Mouse (Mus musculus): ENCODE results near the gene Rbm33. TPM values are rescaled to one million over a fixed set of nuclear protein-coding genes. Genes with fewer than 3 reads are reported as not detected.
A peak's percentile ranks its signal among the peaks of the same experiment; 100 is the strongest.

Gene Rbm33
- polyA plus RNA-seq, 1 experiment from 2014 or later, result 12.1 TPM

DNA sequence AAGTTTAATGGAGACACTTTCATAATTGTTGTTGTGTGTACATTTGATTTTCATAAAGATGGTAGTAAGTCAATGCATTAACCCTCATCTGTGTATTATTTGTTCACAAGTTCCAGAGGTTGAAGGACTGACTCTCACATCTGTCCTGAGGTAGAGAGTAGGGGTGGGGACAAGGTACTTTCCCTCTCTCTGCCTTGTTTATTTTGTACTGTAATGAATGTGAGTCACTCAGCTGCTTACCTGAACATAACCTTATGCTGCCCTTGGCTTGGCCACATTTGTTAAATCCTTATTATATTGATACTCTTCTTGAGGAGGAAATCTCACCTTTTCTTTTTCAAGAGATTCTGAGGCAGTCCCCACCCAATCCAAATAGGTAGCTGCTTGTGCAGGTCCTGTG is 99.1 kb downstream of the Rbm33 start:
- H3K36me3 ChIP-seq, result peaks cover 43% of the 10 kb centered on the region
- peak; percentile 59; the same call in 1 of the 2 replicates for ATAC-seq (ENCODE audit: insufficient read depth, low FRiP score, low read depth)

GRCm38 (mm10) chr5:28418734-28419133 is 101.8 kb downstream of the Rbm33 start:
- H3K4me1 ChIP-seq, result no peaks in the 10 kb centered on the region
- peaks cover 27% of the 10 kb centered on the region for H3K36me3 ChIP-seq
- no peak overlapping the region for H3K27ac ChIP-seq
- H3K4me3 ChIP-seq (replicated peaks), result no peak overlapping the region
- no peak overlapping the region for H3K4me2 ChIP-seq
- no peaks in the 10 kb centered on the region for H3K27me3 ChIP-seq (replicated peaks)
- no peak overlapping the region for H3K9ac ChIP-seq
- ATAC-seq (ENCODE audit: insufficient read depth, low FRiP score, low read depth), result no peak
- WGBS, result 82% methylated on average over 10 of the region's 10 CpGs
- no peaks in the 10 kb centered on the region for H3K9me3 ChIP-seq

More for the DNA sequence above, 99.1 kb downstream of the Rbm33 start:
- Histone ChIP-seq H3K9ac (no peak overlapping the region), H3K27ac (no peak overlapping the region), H3K9me3 (no peaks in the 10 kb centered on the region), H3K4me1 (no peaks in the 10 kb centered on the region), H3K27me3 (replicated peaks) (no peaks in the 10 kb centered on the region), H3K4me3 (replicated peaks) (no peak overlapping the region), H3K4me2 (no peak overlapping the region)

DNA sequence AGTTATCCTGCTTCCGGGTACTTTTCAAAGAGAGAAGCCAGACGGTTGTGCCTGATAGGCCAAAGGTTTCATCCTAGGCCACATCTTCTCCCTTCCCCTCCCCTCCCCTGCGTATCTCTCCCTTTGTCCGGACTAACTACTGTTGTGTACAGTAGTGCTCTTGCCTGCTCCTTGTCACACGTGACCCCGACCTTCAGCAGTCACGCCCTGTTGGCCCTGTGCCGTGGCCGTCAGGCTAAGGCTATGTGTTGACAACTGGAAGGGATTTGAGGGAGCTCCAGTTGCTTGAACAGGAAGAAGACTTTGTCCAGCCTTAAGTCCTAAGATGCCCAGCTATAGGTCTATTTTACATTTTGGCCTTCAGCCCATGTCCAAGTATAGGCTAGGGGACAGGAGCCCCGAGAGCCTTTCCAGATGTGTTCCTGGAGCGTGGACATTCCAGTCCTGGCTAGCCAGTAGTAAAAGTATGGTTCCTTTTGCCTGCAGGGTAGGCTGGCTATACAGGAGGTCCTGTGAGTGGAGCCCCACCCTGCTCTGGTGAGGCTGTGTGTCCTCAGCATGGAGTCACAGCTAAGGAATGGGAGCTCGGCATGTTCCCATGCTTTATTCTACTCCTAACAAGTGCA is 102.8 kb downstream of the Rbm33 start:
- Histone ChIP-seq H3K27me3 (replicated peaks) (no peaks in the 10 kb centered on the region), H3K4me3 (replicated peaks) (no peak overlapping the region), H3K9me3 (no peaks in the 10 kb centered on the region), H3K27ac (no peak overlapping the region), H3K4me1 (no peaks in the 10 kb centered on the region), H3K36me3 (peaks cover 19% of the 10 kb centered on the region), H3K9ac (no peak overlapping the region), H3K4me2 (no peak overlapping the region)
- 89% methylated on average over 12 of the region's 12 CpGs for WGBS
- no peak for ATAC-seq (ENCODE audit: insufficient read depth, low FRiP score, low read depth)

GRCm38 (mm10) chr5:28423781-28424180 is 106.9 kb downstream of the Rbm33 start:
- Histone ChIP-seq H3K27me3 (replicated peaks) (no peaks in the 10 kb centered on the region), H3K9ac (no peak overlapping the region), H3K27ac (no peak overlapping the region), H3K9me3 (no peaks in the 10 kb centered on the region), H3K4me1 (no peaks in the 10 kb centered on the region), H3K4me3 (replicated peaks) (no peak overlapping the region), H3K36me3 (peaks cover 1% of the 10 kb centered on the region; the same call in 1 of the 2 replicates), H3K4me2 (no peak overlapping the region)
- ATAC-seq (ENCODE audit: insufficient read depth, low FRiP score, low read depth), result no peak
- WGBS, result 65% methylated on average over 4 of the region's 4 CpGs

- no peak overlapping the region for H3K9ac ChIP-seq
- WGBS, result 90% methylated on average over 9 of the region's 9 CpGs
- no peaks in the 10 kb centered on the region for H3K4me1 ChIP-seq
- no peaks in the 10 kb centered on the region for H3K27me3 ChIP-seq (replicated peaks)
- no peaks in the 10 kb centered on the region for H3K9me3 ChIP-seq
- H3K4me2 ChIP-seq, result no peak overlapping the region
- H3K36me3 ChIP-seq, result no peaks in the 10 kb centered on the region
- no peak overlapping the region for H3K4me3 ChIP-seq (replicated peaks)
- no peak for ATAC-seq (ENCODE audit: insufficient read depth, low FRiP score, low read depth)
- H3K27ac ChIP-seq, result no peak overlapping the region
These were observed 109.0 kb downstream of the Rbm33 start for GRCm38 (mm10) chr5:28425926-28426325.

GRCm38 (mm10) chr5:28450126-28450890 is 133.4 kb downstream of the Rbm33 start:
- no peak overlapping the region for H3K27ac ChIP-seq
- no peak overlapping the region for H3K4me2 ChIP-seq
- 56% methylated on average over 3 of the region's 3 CpGs for WGBS
- no peaks in the 10 kb centered on the region for H3K36me3 ChIP-seq
- no peak overlapping the region for H3K9ac ChIP-seq
- no peak for ATAC-seq (ENCODE audit: insufficient read depth, low FRiP score, low read depth)
- no peaks in the 10 kb centered on the region for H3K9me3 ChIP-seq
- no peak overlapping the region for H3K4me3 ChIP-seq (replicated peaks)
- H3K27me3 ChIP-seq (replicated peaks), result peaks cover 4% of the 10 kb centered on the region; the same call in 1 of the 2 replicates
- no peaks in the 10 kb centered on the region for H3K4me1 ChIP-seq

DNA sequence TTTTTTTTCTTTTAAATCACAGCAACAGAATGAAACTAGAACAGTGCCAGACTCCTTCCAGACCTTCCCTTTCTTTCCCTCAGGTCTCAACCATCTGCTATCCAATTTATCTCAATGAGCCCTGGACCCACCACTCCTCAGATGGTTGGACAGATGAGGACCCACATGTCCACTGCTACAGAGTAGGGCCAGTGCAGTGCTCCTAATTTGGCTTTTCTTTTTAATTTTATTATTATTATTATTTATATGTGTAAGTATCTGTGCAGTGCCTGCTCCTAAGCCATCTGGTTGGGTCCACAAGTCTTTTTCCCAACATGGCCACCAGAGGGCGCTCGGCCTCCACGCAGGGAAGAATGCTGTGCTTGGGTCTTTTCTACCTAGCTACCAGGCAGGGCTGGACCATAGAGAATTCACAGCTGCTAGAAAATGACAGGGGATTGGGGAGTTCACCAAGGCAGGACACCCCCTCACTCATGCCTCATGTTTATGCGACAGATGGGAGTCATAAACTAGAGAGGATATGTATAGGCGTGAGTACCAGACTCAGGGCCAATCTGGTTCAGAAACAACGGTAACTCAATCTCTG is 134.2 kb downstream of the Rbm33 start:
- Histone ChIP-seq H3K27me3 (replicated peaks) (peaks cover 13% of the 10 kb centered on the region), H3K9ac (no peak overlapping the region), H3K9me3 (no peaks in the 10 kb centered on the region), H3K27ac (no peak overlapping the region), H3K36me3 (no peaks in the 10 kb centered on the region), H3K4me2 (no peak overlapping the region), H3K4me1 (no peaks in the 10 kb centered on the region), H3K4me3 (replicated peaks) (no peak overlapping the region)
- peak; percentile 72; the same call in 1 of the 2 replicates for ATAC-seq (ENCODE audit: insufficient read depth, low FRiP score, low read depth)
- WGBS, result 29% methylated on average over 6 of the region's 6 CpGs

- no peak overlapping the region for H3K27ac ChIP-seq
- 79% methylated on average over 5 of the region's 5 CpGs for WGBS
- H3K4me3 ChIP-seq (replicated peaks), result no peak overlapping the region
- H3K9me3 ChIP-seq, result no peaks in the 10 kb centered on the region
- H3K36me3 ChIP-seq, result no peaks in the 10 kb centered on the region
- no peak overlapping the region for H3K4me2 ChIP-seq
- H3K9ac ChIP-seq, result no peak overlapping the region
- peaks cover 4% of the 10 kb centered on the region; the same call in 1 of the 2 replicates for H3K4me1 ChIP-seq
- ATAC-seq (ENCODE audit: insufficient read depth, low FRiP score, low read depth), result no peak
- H3K27me3 ChIP-seq (replicated peaks), result peaks cover 23% of the 10 kb centered on the region
These were observed 136.2 kb downstream of the Rbm33 start for GRCm38 (mm10) chr5:28453086-28453485.

DNA sequence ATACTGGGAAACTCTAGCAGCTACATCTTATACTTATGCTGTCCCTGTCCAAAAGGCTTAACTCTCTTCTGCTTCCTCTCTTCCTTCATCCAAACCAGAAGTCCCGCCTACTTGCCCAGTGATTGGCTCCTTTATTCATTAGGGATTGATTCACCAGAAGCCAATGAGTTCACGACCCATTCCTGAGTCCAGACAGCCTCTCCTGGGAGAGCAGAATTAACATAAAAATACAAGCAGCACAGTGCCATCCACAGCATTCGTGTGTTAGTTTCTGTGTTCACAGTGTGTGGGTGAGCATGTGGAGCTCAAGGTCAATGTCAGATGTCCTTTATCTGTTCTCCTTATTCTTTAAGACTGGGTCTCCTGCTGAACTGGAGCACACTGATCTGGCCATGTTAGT is 136.6 kb downstream of the Rbm33 start:
- Histone ChIP-seq H3K4me2 (no peak overlapping the region), H3K4me3 (replicated peaks) (no peak overlapping the region), H3K36me3 (no peaks in the 10 kb centered on the region), H3K27ac (no peak overlapping the region), H3K9me3 (no peaks in the 10 kb centered on the region), H3K27me3 (replicated peaks) (peaks cover 28% of the 10 kb centered on the region), H3K9ac (no peak overlapping the region), H3K4me1 (peaks cover 8% of the 10 kb centered on the region; the same call in 1 of the 2 replicates)
- WGBS, result 46% methylated on average over 3 of the region's 3 CpGs
- no peak for ATAC-seq (ENCODE audit: insufficient read depth, low FRiP score, low read depth)

DNA sequence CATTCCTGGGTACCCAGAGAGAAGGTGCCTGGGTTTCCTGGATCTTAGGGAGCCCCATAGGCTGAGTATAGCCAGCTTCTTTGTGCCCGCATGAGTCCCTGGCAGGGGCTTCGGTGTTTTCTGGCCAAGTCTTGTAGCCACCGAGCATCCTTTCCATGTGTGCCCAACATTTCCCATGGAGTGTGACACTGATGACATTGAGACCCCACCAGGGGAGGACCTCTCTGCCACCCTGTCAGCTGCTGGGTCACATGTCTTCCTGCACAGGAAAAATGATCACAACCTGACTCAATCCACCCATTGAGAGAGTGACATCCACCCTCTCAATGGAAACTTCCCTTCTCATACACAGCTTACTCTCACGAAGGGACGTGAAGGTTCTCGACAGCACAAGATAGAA is 137.6 kb downstream of the Rbm33 start:
- 88% methylated on average over 6 of the region's 6 CpGs for WGBS
- Histone ChIP-seq H3K9ac (no peak overlapping the region), H3K9me3 (no peaks in the 10 kb centered on the region), H3K27ac (no peak overlapping the region), H3K4me1 (peaks cover 10% of the 10 kb centered on the region; the same call in 1 of the 2 replicates), H3K4me3 (replicated peaks) (no peak overlapping the region), H3K36me3 (no peaks in the 10 kb centered on the region), H3K4me2 (no peak overlapping the region), H3K27me3 (replicated peaks) (peaks cover 38% of the 10 kb centered on the region)
- ATAC-seq (ENCODE audit: insufficient read depth, low FRiP score, low read depth), result no peak

DNA sequence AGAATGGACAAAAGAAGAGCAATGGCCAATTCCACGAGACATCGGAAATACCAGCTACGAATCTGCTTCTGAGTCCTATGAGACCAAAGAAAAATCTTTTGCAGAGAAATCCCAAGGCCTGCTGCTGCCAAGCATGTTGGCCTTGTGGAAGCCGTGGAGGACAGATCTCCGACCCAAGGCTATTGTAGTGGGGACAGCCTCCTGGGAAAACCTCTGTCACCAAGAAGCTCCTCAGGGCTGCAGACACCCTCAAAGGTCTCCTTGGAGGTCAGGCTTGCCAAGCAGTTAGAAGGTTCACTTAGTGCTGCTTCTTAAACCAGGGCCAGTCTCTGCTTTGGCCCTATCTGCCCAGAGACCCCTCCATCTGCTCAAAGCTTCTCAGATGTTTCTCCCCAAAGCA is 138.8 kb downstream of the Rbm33 start:
- WGBS, result 81% methylated on average over 5 of the region's 5 CpGs
- Histone ChIP-seq H3K36me3 (no peaks in the 10 kb centered on the region), H3K4me1 (peaks cover 14% of the 10 kb centered on the region; the same call in 1 of the 2 replicates), H3K9ac (no peak overlapping the region), H3K27ac (no peak overlapping the region), H3K9me3 (no peaks in the 10 kb centered on the region), H3K4me3 (replicated peaks) (no peak overlapping the region), H3K27me3 (replicated peaks) (peaks cover 50% of the 10 kb centered on the region), H3K4me2 (no peak overlapping the region)
- no peak for ATAC-seq (ENCODE audit: insufficient read depth, low FRiP score, low read depth)

GRCm38 (mm10) chr5:28456366-28456765 is 139.4 kb downstream of the Rbm33 start:
- no peak overlapping the region for H3K4me3 ChIP-seq (replicated peaks)
- no peak for ATAC-seq (ENCODE audit: insufficient read depth, low FRiP score, low read depth)
- no peak overlapping the region for H3K4me2 ChIP-seq
- no peak overlapping the region for H3K9ac ChIP-seq
- H3K36me3 ChIP-seq, result no peaks in the 10 kb centered on the region
- no peaks in the 10 kb centered on the region for H3K9me3 ChIP-seq
- peaks cover 56% of the 10 kb centered on the region for H3K27me3 ChIP-seq (replicated peaks)
- no peak overlapping the region for H3K27ac ChIP-seq
- 85% methylated on average over 1 of the region's 1 CpGs for WGBS
- peaks cover 14% of the 10 kb centered on the region; the same call in 1 of the 2 replicates for H3K4me1 ChIP-seq

Data from stomach, embryonic 15.5 days (tissue).